In the genomic region with DNA sequence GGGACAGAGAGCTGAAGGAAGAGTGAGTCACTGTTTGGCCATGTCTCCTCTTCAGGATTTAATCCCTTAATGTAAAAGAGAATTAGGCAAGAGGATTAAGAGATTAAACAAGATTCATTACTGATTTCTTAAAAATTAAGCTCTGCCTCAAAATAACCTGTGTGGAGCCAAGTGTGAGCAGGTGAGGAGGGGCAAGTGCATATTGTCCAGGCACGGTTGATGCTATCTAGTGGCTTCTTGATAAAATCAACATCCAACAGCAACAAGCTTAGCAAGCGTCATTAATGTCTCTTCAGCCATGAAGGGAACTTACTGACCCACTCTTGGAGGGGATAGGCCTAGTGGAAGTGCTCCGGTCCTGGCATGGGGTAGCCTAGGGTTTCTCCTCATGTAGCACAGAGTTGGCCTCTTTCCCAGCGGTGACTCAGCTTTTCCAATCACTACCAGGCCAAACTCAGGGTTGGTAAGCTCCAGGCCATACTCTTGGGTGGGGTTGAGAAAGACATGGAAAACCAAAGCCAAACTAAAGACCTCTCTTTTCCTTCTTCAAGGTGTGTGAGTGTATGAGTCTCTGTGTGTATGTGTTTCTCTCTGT, we compare ENCODE assay signal across 10 mouse cellular contexts. TPM values are rescaled to one million over a fixed set of nuclear protein-coding genes. Genes with fewer than 3 reads are reported as not detected.
A peak's percentile ranks its signal among the peaks of the same experiment; 100 is the strongest.
DNase-seq lines count a peak whose midpoint lies in the region.
"Had no signal": no experiment of that assay in that cellular context is flagged by ENCODE, and none has a peak within 500 bp of the region (broad histone marks: within the 10 kb centered on the region; RNA-seq: fewer than 3 reads in every experiment).

No protein-coding gene starts in this region.

- DNase-seq in adrenal gland, adult (ENCODE audit: inconsistent age in 2 of 2, low spot score in 1 of 2), result peak; percentile 80 to 93
- DNase-seq in adrenal gland, postnatal 4 days (ENCODE audit: low spot score in 2 of 2), result no peak
- peak; percentile 14 for DNase-seq in ovary, postnatal 36 days (ENCODE audit: low spot score)
- no peak for DNase-seq in ovary, postnatal 14 days (ENCODE audit: low spot score)
- peak; percentile 88 for DNase-seq in gonadal fat pad, adult 2 months (ENCODE audit: low read depth)
- DNase-seq in urinary bladder, postnatal 36 days (ENCODE audit: low spot score in 2 of 2), result peak; percentile 53 to 57
- DNase-seq in left cerebral cortex, adult 8-10 months (ENCODE audit: low spot score in 2 of 2), result no peak
- no peak for DNase-seq in left cerebral cortex, adult 9 months (ENCODE audit: low spot score in 2 of 2)
- DNase-seq: forebrain, postnatal 0 days; thymus, adult 2 months had no signal

RNA-seq across cellular contexts. Expression of gene Ubr2, which starts 55.0 kb away (rescaled TPM):
- total RNA-seq in adrenal gland, postnatal 4 days (2021), result 10 to 100 TPM; 73.2 to 75.1 TPM
- 31.2 and 33.3 TPM in 2 replicates for polyA plus RNA-seq in gonadal fat pad, adult 2 months (2012; rRNA removed)
- 10 to 100 TPM; 52.1 to 58.3 (median 57.0) TPM for total RNA-seq in left cerebral cortex, adult 8-10 months (2022)

Comparison
In these comparisons a context has a peak if more than half of its experiments do, and no peak if none do; other contexts are left out.
1. DNase-seq: peak in adrenal gland, adult (2 of 2), ovary, postnatal 36 days (single experiment), gonadal fat pad, adult 2 months (single experiment) and urinary bladder, postnatal 36 days (2 of 2); none in adrenal gland, postnatal 4 days (0 of 2), ovary, postnatal 14 days (single experiment), left cerebral cortex, adult 8-10 months (0 of 2) and left cerebral cortex, adult 9 months (0 of 2).